Mouse (Mus musculus): ENCODE results near the gene Fanci.

Gene Fanci

GRCm38 (mm10) chr7:79387991-79388390 is 3.7 kb upstream of the Fanci start:
- DNase-seq (ENCODE audit: low read depth) = no peak

- no peak for DNase-seq (ENCODE audit: low read depth)
Observed at GRCm38 (mm10) chr7:79388671-79389206, 3.0 kb upstream of the Fanci start.

- no peak for DNase-seq (ENCODE audit: low read depth)
Observed at GRCm38 (mm10) chr7:79390141-79390708, 1.5 kb upstream of the Fanci start.

GRCm38 (mm10) chr7:79391471-79391870 is 258 bp upstream of the Fanci start:
- DNase-seq (ENCODE audit: low read depth) = peak; percentile 31

GRCm38 (mm10) chr7:79392860-79393513 is 1.3 kb downstream of the Fanci start:
- DNase-seq (ENCODE audit: low read depth) = peak; percentile 40

GRCm38 (mm10) chr7:79393924-79394323 is 2.2 kb downstream of the Fanci start:
- DNase-seq (ENCODE audit: low read depth) = no peak

- no peak for DNase-seq (ENCODE audit: low read depth)
Observed at GRCm38 (mm10) chr7:79394666-79395065, 2.9 kb downstream of the Fanci start.

- no peak for DNase-seq (ENCODE audit: low read depth)
Observed at GRCm38 (mm10) chr7:79395186-79395585, 3.5 kb downstream of the Fanci start.

- no peak for DNase-seq (ENCODE audit: low read depth)
Observed at GRCm38 (mm10) chr7:79397446-79397963, 5.8 kb downstream of the Fanci start.

- no peak for DNase-seq (ENCODE audit: low read depth)
Observed at GRCm38 (mm10) chr7:79398426-79398825, 6.7 kb downstream of the Fanci start.

- no peak for DNase-seq (ENCODE audit: low read depth)
Observed at GRCm38 (mm10) chr7:79398971-79399370, 7.2 kb downstream of the Fanci start.

- DNase-seq (ENCODE audit: low read depth) = no peak
Observed at GRCm38 (mm10) chr7:79400296-79400695, 8.6 kb downstream of the Fanci start.

- DNase-seq (ENCODE audit: low read depth) = no peak
Observed at GRCm38 (mm10) chr7:79414449-79415375, 23.0 kb downstream of the Fanci start.

GRCm38 (mm10) chr7:79419950-79420349 is 28.2 kb downstream of the Fanci start:
- DNase-seq (ENCODE audit: low read depth) = no peak

- DNase-seq (ENCODE audit: low read depth) = no peak
Observed at GRCm38 (mm10) chr7:79422876-79423275, 31.1 kb downstream of the Fanci start.

GRCm38 (mm10) chr7:79425804-79426203 is 34.1 kb downstream of the Fanci start:
- no peak for DNase-seq (ENCODE audit: low read depth)

- no peak for DNase-seq (ENCODE audit: low read depth)
Observed at GRCm38 (mm10) chr7:79428243-79428642, 36.5 kb downstream of the Fanci start.

- DNase-seq (ENCODE audit: low read depth) = no peak
Observed at GRCm38 (mm10) chr7:79440035-79440434, 48.3 kb downstream of the Fanci start.

GRCm38 (mm10) chr7:79447048-79447447 is 55.3 kb downstream of the Fanci start:
- no peak for DNase-seq (ENCODE audit: low read depth)

- no peak for DNase-seq (ENCODE audit: low read depth)
Observed at GRCm38 (mm10) chr7:79447486-79447885, 55.8 kb downstream of the Fanci start.

- DNase-seq (ENCODE audit: low read depth) = no peak
Observed at GRCm38 (mm10) chr7:79461721-79462120, 70.0 kb downstream of the Fanci start.

- DNase-seq (ENCODE audit: low read depth) = no peak
Observed at GRCm38 (mm10) chr7:79463376-79464077, 71.8 kb downstream of the Fanci start.

Measured in NIH3T3 (cell line).